ENCODE assay signal across 8 mouse cellular contexts in the genomic region with DNA sequence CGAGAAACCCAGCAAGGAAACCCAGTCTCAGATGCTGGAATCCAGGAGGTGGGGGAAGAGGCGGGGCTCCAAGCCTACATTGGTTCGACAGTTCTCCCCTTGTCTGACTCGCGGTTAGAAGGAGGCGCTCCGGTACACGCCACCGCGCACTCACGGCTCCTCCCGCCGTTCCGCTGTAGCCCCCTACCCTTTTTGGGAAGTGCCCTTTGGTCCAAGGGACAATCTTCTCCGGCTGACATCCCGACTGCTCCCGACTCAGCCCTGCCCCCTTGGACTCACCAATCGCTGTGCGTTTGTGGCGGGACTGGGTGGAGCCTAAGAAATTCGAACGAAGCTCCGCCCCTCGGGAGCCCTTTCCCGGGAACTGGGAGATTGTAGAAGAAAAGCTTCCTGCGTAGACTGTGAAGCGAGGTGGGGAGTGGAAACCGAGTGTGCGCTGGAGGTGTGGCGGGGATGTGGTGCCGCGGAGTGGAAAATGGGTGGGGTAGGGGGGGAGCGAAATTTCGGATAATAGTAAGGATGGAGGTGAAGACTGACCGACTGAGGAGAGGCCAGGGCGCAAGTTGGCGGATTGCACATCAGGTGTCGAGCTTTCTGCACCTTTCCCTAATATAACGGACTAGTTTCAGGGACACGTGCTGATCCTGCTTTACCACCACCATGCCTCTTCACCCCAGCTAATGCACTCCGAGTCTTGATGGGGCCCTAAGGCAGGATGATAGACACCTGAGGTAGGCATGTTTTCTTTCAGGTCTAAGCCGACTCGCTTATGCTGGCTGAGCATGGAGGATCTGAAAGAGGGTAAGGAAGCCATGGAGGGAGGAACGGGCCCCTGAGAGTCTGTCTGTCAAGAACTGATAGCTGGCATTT. TPM values are rescaled to one million over a fixed set of nuclear protein-coding genes. Genes with fewer than 3 reads are reported as not detected.
A peak's percentile ranks its signal among the peaks of the same experiment; 100 is the strongest.
DNase-seq lines count a peak whose midpoint lies in the region; ATAC-seq lines count a peak whose summit lies in the region.

TSS of gene Psrc1 (plus strand) at position 355 of the 870 bp plus-strand sequence.

- DNase-seq in CD8-positive naive resting alpha-beta T cell, adult 2 months (ENCODE audit: low read depth in 2 of 2, low spot score in 2 of 2), result peak; percentile 10 to 17
- peak; percentile 69 for DNase-seq in brain, embryonic 18.5 days (ENCODE audit: low read depth, low spot score)
- DNase-seq in naive thymus-derived CD4-positive, alpha-beta T cell, adult 2 months (ENCODE audit: low read depth), result peak; percentile 59
- peak; percentile 41 for DNase-seq in splenic B cell, adult 2 months (ENCODE audit: low read depth, low spot score)

- peak; percentile 92 for ATAC-seq in heart, embryonic 12.5 days (ENCODE audit: insufficient number of reproducible peaks, low FRiP score)
- peak; percentile 92 for ATAC-seq in kidney, embryonic 16.5 days (ENCODE audit: low FRiP score, low TSS enrichment)
- peak; percentile 90 for ATAC-seq in liver, embryonic 12.5 days

- no peaks in the 10 kb centered on the region for H3K27me3 ChIP-seq in erythroblast, embryonic 14.5 days (ENCODE audit: control insufficient read depth)
- no peaks in the 10 kb centered on the region for H3K27me3 ChIP-seq in heart, embryonic 12.5 days (replicated peaks)
- no peaks in the 10 kb centered on the region for H3K27me3 ChIP-seq in kidney, embryonic 16.5 days (ENCODE audit: insufficient read depth, low read length)
- H3K27me3 ChIP-seq in liver, embryonic 12.5 days (replicated peaks), result no peaks in the 10 kb centered on the region
- H3K27me3 ChIP-seq in splenic B cell, adult 2 months (ENCODE audit: control insufficient read depth, insufficient read depth, low read length, poor library complexity, severe bottlenecking), result no peaks in the 10 kb centered on the region

- WGBS in heart, embryonic 12.5 days, result 2% methylated on average over 44 of the region's 44 CpGs
- WGBS in kidney, embryonic 16.5 days, result 1% methylated on average over 44 of the region's 44 CpGs
- 2% methylated on average over 44 of the region's 44 CpGs for WGBS in liver, embryonic 12.5 days (ENCODE audit: insufficient replicate concordance)

- peak within 1 kb of the TSS; percentile 85 for H3K4me2 ChIP-seq in heart, embryonic 12.5 days
- peak within 1 kb of the TSS; percentile 80 for H3K4me2 ChIP-seq in kidney, embryonic 16.5 days (replicated peaks; ENCODE audit: low read depth, low read length)
- peak within 1 kb of the TSS; percentile 75 for H3K4me2 ChIP-seq in liver, embryonic 12.5 days

- H3K9me3 ChIP-seq in erythroblast, embryonic 14.5 days (ENCODE audit: control insufficient read depth, low read length), result no peaks in the 10 kb centered on the region
- no peaks in the 10 kb centered on the region for H3K9me3 ChIP-seq in heart, embryonic 12.5 days (replicated peaks)
- no peaks in the 10 kb centered on the region for H3K9me3 ChIP-seq in kidney, embryonic 16.5 days (ENCODE audit: low read length)
- no peaks in the 10 kb centered on the region for H3K9me3 ChIP-seq in liver, embryonic 12.5 days (replicated peaks)

- peak within 1 kb of the TSS; percentile 40; the same call in 1 of the 2 replicates for H3K27ac ChIP-seq in heart, embryonic 12.5 days (ENCODE audit: poor library complexity, severe bottlenecking)
- H3K27ac ChIP-seq in kidney, embryonic 16.5 days (ENCODE audit: low read length), result no peak within 1 kb of the TSS
- H3K27ac ChIP-seq in liver, embryonic 12.5 days, result peak within 1 kb of the TSS; percentile 60

- H3K36me3 ChIP-seq in erythroblast, embryonic 14.5 days (ENCODE audit: control insufficient read depth), result peaks cover 38% of the 10 kb centered on the region
- peaks cover 21% of the 10 kb centered on the region for H3K36me3 ChIP-seq in heart, embryonic 12.5 days
- H3K36me3 ChIP-seq in kidney, embryonic 16.5 days (ENCODE audit: insufficient read depth, low read length), result peaks cover 18% of the 10 kb centered on the region
- peaks cover 31% of the 10 kb centered on the region for H3K36me3 ChIP-seq in liver, embryonic 12.5 days
- H3K36me3 ChIP-seq in splenic B cell, adult 2 months (ENCODE audit: control insufficient read depth, insufficient read depth, low read length, poor library complexity, severe bottlenecking), result no peaks in the 10 kb centered on the region

- H3K4me3 ChIP-seq in erythroblast, embryonic 14.5 days (replicated peaks), result peak within 1 kb of the TSS; percentile 85
- peak within 1 kb of the TSS; percentile 63 for H3K4me3 ChIP-seq in heart, embryonic 12.5 days
- peak within 1 kb of the TSS; percentile 63 for H3K4me3 ChIP-seq in kidney, embryonic 16.5 days (ENCODE audit: low read length)
- peak within 1 kb of the TSS; percentile 71 for H3K4me3 ChIP-seq in liver, embryonic 12.5 days

- peaks cover 59% of the 10 kb centered on the region for H3K4me1 ChIP-seq in erythroblast, embryonic 14.5 days (ENCODE audit: control insufficient read depth)
- peaks cover 45% of the 10 kb centered on the region for H3K4me1 ChIP-seq in heart, embryonic 12.5 days (replicated peaks)
- peaks cover 25% of the 10 kb centered on the region for H3K4me1 ChIP-seq in kidney, embryonic 16.5 days (ENCODE audit: insufficient read depth, low read length)
- peaks cover 57% of the 10 kb centered on the region for H3K4me1 ChIP-seq in liver, embryonic 12.5 days

- H3K9ac ChIP-seq in heart, embryonic 12.5 days, result peak within 1 kb of the TSS; percentile 59
- H3K9ac ChIP-seq in kidney, embryonic 16.5 days (replicated peaks; ENCODE audit: low read length), result peak within 1 kb of the TSS; percentile 65
- peak within 1 kb of the TSS; percentile 70 for H3K9ac ChIP-seq in liver, embryonic 12.5 days

RNA-seq across cellular contexts. Expression of gene Psrc1, which starts in this region (rescaled TPM):
- 8.4 and 10.1 TPM in 2 replicates for polyA plus RNA-seq in erythroblast, embryonic 14.5 days (2012)
- 26.4 and 27.3 TPM in 2 replicates for polyA plus RNA-seq in heart, embryonic 12.5 days (2016; fragmentation: Nextera tagmentation; extraction: Ambion mirVana)
- polyA plus RNA-seq in kidney, embryonic 16.5 days (2015; fragmentation: Nextera tagmentation; extraction: Ambion mirVana), result 47.6 and 48.8 TPM in 2 replicates
- polyA plus RNA-seq in liver, embryonic 12.5 days (2016; fragmentation: Nextera tagmentation; extraction: Ambion mirVana), result 20.2 and 21.2 TPM in 2 replicates

Comparison
In these comparisons a context has a peak if more than half of its experiments do, and no peak if none do; other contexts are left out.
1. DNase-seq: peak in every context shown above with its lines; median percentile 69 in brain, embryonic 18.5 days; 59 in naive thymus-derived CD4-positive, alpha-beta T cell, adult 2 months; 41 in splenic B cell, adult 2 months; 14 in CD8-positive naive resting alpha-beta T cell, adult 2 months.